Mouse (Mus musculus) forebrain, embryonic 10.5 days (tissue): Measurements from ENCODE around the gene Irf2. TPM values are rescaled to one million over a fixed set of nuclear protein-coding genes. Genes with fewer than 3 reads are reported as not detected.

Experiments
- DNase-seq: peaks from one replicate; pipeline ENCODE4 v3.0.0-alpha.2; 2017; ENCODE audit warnings: low spot score; ENCODE audit errors: extremely low spot score
- H3K27ac ChIP-seq: fragments of 300-500 bp; sonication (generic); 2 replicates; pipeline ENCODE4 v1.5.1; 2016; ENCODE audit warnings: mild to moderate bottlenecking
- H3K27me3 ChIP-seq: fragments of 300-500 bp; sonication (generic); 2 replicates; pipeline ENCODE4 v1.6.1; 2016; ENCODE audit warnings: mild to moderate bottlenecking; ENCODE audit not compliant: poor library complexity, severe bottlenecking
- H3K36me3 ChIP-seq: fragments of 300-500 bp; sonication (generic); replicated peaks from 2 replicates; pipeline ENCODE4 v1.6.1; 2016; ENCODE audit warnings: mild to moderate bottlenecking, moderate library complexity
- H3K4me1 ChIP-seq: fragments of 300-500 bp; sonication (generic); 2 replicates; pipeline ENCODE4 v1.6.1; 2016
- H3K4me3 ChIP-seq: fragments of 300-500 bp; sonication (generic); 2 replicates; pipeline ENCODE4 v1.5.1; 2016; ENCODE audit warnings: mild to moderate bottlenecking, moderate library complexity
- H3K9me3 ChIP-seq: fragments of 300-500 bp; sonication (generic); 2 replicates; pipeline ENCODE4 v1.6.1; 2016; ENCODE audit warnings: mild to moderate bottlenecking, moderate library complexity
- WGBS: fragments of 180-500 bp; shearing (Covaris S2); methylation state at CpG from one replicate; pipeline ENCODE4 v1.1.7; 2016; 5-methylcytosine and 5-hydroxymethylcytosine counted together
- polyA plus RNA-seq: library from polyadenylated mRNA; unstranded; fragments of >200 nt; fragmentation: Nextera tagmentation; extraction: Ambion mirVana; gene quantifications from 2 replicates; pipeline ENCODE4 v1.2.1, GENCODE M21; 2016

The Irf2 gene
- polyA plus RNA-seq, 1 experiment from 2014 or later = 7.8 TPM

GRCm38 (mm10) chr8:46828734-46829413 is 89.3 kb downstream of the Irf2 start:
- no peak for DNase-seq
- WGBS = 94% methylated on average over 7 of the region's 7 CpGs
- no peak overlapping the region for H3K4me3 ChIP-seq
- H3K27ac ChIP-seq = no peak overlapping the region
- peaks cover 5% of the 10 kb centered on the region for H3K4me1 ChIP-seq
- H3K9me3 ChIP-seq = no peaks in the 10 kb centered on the region
- no peaks in the 10 kb centered on the region for H3K27me3 ChIP-seq
- peaks cover 2% of the 10 kb centered on the region; the same call in 1 of the 2 replicates for H3K36me3 ChIP-seq

- DNase-seq = no peak
- Histone ChIP-seq H3K4me1 (peaks cover 6% of the 10 kb centered on the region), H3K36me3 (no peaks in the 10 kb centered on the region), H3K27ac (no peak overlapping the region), H3K9me3 (no peaks in the 10 kb centered on the region), H3K4me3 (no peak overlapping the region), H3K27me3 (no peaks in the 10 kb centered on the region)
- 82% methylated on average over 6 of the region's 6 CpGs for WGBS
Observed at GRCm38 (mm10) chr8:46829414-46830111, 90.0 kb downstream of the Irf2 start.

GRCm38 (mm10) chr8:46830112-46830855 is 90.8 kb downstream of the Irf2 start:
- DNase-seq = no peak
- H3K9me3 ChIP-seq = no peaks in the 10 kb centered on the region
- H3K27me3 ChIP-seq = no peaks in the 10 kb centered on the region
- no peak overlapping the region for H3K4me3 ChIP-seq
- H3K27ac ChIP-seq = no peak overlapping the region
- peaks cover 6% of the 10 kb centered on the region for H3K4me1 ChIP-seq
- H3K36me3 ChIP-seq = no peaks in the 10 kb centered on the region
- WGBS = 90% methylated on average over 11 of the region's 11 CpGs

- Histone ChIP-seq H3K36me3 (no peaks in the 10 kb centered on the region), H3K4me1 (peaks cover 16% of the 10 kb centered on the region), H3K4me3 (no peak overlapping the region), H3K9me3 (no peaks in the 10 kb centered on the region), H3K27me3 (no peaks in the 10 kb centered on the region), H3K27ac (no peak overlapping the region)
- no peak for DNase-seq
- WGBS = 91% methylated on average over 5 of the region's 5 CpGs
Observed at GRCm38 (mm10) chr8:46831916-46832315, 92.4 kb downstream of the Irf2 start.

GRCm38 (mm10) chr8:46832399-46832798 is 92.9 kb downstream of the Irf2 start:
- no peaks in the 10 kb centered on the region for H3K9me3 ChIP-seq
- H3K4me1 ChIP-seq = peaks cover 16% of the 10 kb centered on the region
- no peak for DNase-seq
- WGBS = 92% methylated on average over 3 of the region's 3 CpGs
- no peaks in the 10 kb centered on the region for H3K27me3 ChIP-seq
- no peak overlapping the region for H3K27ac ChIP-seq
- no peaks in the 10 kb centered on the region for H3K36me3 ChIP-seq
- no peak overlapping the region for H3K4me3 ChIP-seq

- peaks cover 16% of the 10 kb centered on the region for H3K4me1 ChIP-seq
- H3K36me3 ChIP-seq = peaks cover 7% of the 10 kb centered on the region; the same call in 1 of the 2 replicates
- no peaks in the 10 kb centered on the region for H3K27me3 ChIP-seq
- no peak overlapping the region for H3K4me3 ChIP-seq
- DNase-seq = no peak
- H3K27ac ChIP-seq = no peak overlapping the region
- no peaks in the 10 kb centered on the region for H3K9me3 ChIP-seq
- 41% methylated on average over 4 of the region's 4 CpGs for WGBS
Observed at GRCm38 (mm10) chr8:46833763-46834162, 94.2 kb downstream of the Irf2 start.

- Histone ChIP-seq H3K4me1 (peaks cover 16% of the 10 kb centered on the region), H3K27ac (no peak overlapping the region), H3K27me3 (no peaks in the 10 kb centered on the region), H3K4me3 (no peak overlapping the region), H3K9me3 (no peaks in the 10 kb centered on the region), H3K36me3 (peaks cover 14% of the 10 kb centered on the region; the same call in 1 of the 2 replicates)
- DNase-seq = no peak
- 91% methylated on average over 3 of the region's 3 CpGs for WGBS
Observed at GRCm38 (mm10) chr8:46834440-46834839, 94.9 kb downstream of the Irf2 start.

GRCm38 (mm10) chr8:46836011-46836652 is 96.6 kb downstream of the Irf2 start:
- H3K27ac ChIP-seq = no peak overlapping the region
- H3K9me3 ChIP-seq = no peaks in the 10 kb centered on the region
- WGBS = 88% methylated on average over 8 of the region's 8 CpGs
- no peaks in the 10 kb centered on the region for H3K27me3 ChIP-seq
- DNase-seq = no peak
- peaks cover 24% of the 10 kb centered on the region for H3K36me3 ChIP-seq
- H3K4me1 ChIP-seq = peaks cover 16% of the 10 kb centered on the region
- H3K4me3 ChIP-seq = no peak overlapping the region

GRCm38 (mm10) chr8:46836949-46837348 is 97.4 kb downstream of the Irf2 start:
- H3K4me1 ChIP-seq = peaks cover 16% of the 10 kb centered on the region
- WGBS = 91% methylated on average over 5 of the region's 5 CpGs
- H3K27ac ChIP-seq = no peak overlapping the region
- H3K27me3 ChIP-seq = no peaks in the 10 kb centered on the region
- H3K36me3 ChIP-seq = peaks cover 24% of the 10 kb centered on the region
- H3K4me3 ChIP-seq = no peak overlapping the region
- DNase-seq = no peak
- no peaks in the 10 kb centered on the region for H3K9me3 ChIP-seq

GRCm38 (mm10) chr8:46838052-46838451 is 98.5 kb downstream of the Irf2 start:
- H3K9me3 ChIP-seq = no peaks in the 10 kb centered on the region
- H3K27me3 ChIP-seq = no peaks in the 10 kb centered on the region
- peaks cover 16% of the 10 kb centered on the region for H3K4me1 ChIP-seq
- 91% methylated on average over 5 of the region's 5 CpGs for WGBS
- no peak overlapping the region for H3K27ac ChIP-seq
- peaks cover 24% of the 10 kb centered on the region for H3K36me3 ChIP-seq
- DNase-seq = no peak
- no peak overlapping the region for H3K4me3 ChIP-seq

GRCm38 (mm10) chr8:46840390-46840789 is 100.9 kb downstream of the Irf2 start:
- Histone ChIP-seq H3K4me1 (peaks cover 10% of the 10 kb centered on the region; the same call in 1 of the 2 replicates), H3K9me3 (no peaks in the 10 kb centered on the region), H3K36me3 (peaks cover 24% of the 10 kb centered on the region), H3K27ac (no peak overlapping the region), H3K4me3 (no peak overlapping the region), H3K27me3 (no peaks in the 10 kb centered on the region)
- DNase-seq = no peak
- 91% methylated on average over 4 of the region's 4 CpGs for WGBS

- peaks cover 27% of the 10 kb centered on the region for H3K36me3 ChIP-seq
- WGBS = 94% methylated on average over 10 of the region's 10 CpGs
- DNase-seq = no peak
- H3K27me3 ChIP-seq = no peaks in the 10 kb centered on the region
- H3K27ac ChIP-seq = no peak overlapping the region
- H3K9me3 ChIP-seq = no peaks in the 10 kb centered on the region
- H3K4me3 ChIP-seq = no peak overlapping the region
- H3K4me1 ChIP-seq = peaks cover 6% of the 10 kb centered on the region; the same call in 1 of the 2 replicates
Observed at GRCm38 (mm10) chr8:46840791-46841190, 101.3 kb downstream of the Irf2 start.
